Mouse (Mus musculus): ENCODE data around the gene Xpnpep3.

DNA sequence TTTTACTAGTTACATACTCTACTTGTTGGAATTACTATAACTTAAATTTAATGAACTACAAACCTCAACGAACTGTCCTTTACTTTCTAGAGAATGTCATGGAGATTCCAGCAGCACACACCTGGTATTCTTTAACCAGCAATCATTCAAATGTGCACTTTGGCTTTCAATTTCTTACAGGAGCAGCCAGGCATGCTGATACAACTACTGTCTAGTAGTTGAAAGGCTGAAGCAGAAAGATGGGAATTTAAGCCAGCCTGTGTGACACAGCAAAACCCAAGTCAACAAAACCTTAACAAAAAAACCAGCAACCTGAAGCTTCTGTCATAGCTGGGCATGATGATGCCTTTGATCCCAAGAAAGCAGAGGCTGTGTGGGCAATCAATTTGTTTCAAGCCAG, 37.4 kb upstream of the Xpnpep3 start:
- no peak for TF ChIP-seq CTCF (IDR thresholded peaks at IDR 0.05; ENCODE audit: control insufficient read depth, insufficient read depth, insufficient replicate concordance, low read depth, low read length)
- TF ChIP-seq POLR2A (IDR thresholded peaks at IDR 0.05; ENCODE audit: control insufficient read depth, low read depth, low read length): no peak
